Mouse (Mus musculus): ENCODE measurements at regions not wholly inside any gene's neighbourhood (a gene's known extent, or its start where the extent isn't known, plus 50 kb on each side); places are given as distances from the start of the nearest gene placed in this dataset.
A peak's percentile ranks its signal among the peaks of the same experiment; 100 is the strongest.

DNA sequence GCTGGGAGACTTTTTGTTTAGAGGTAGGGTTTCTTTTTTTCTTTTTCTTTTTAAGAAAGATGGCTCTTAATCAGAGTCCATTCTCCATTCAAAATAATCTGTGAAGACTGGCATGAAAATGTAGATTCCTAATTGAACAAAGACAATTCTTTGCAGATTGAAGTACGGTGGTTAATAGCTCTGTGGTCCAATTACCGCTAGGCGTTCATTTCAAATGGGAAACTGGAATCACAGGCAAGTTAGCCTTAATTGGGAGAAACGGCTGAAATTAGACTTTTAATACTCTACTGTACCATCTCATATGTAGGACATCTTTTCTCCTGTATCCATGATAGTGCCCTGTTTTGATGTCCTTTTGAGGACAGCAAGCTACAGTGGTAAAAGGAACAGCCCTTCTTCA lies 61.2 kb downstream of the Ascl1 start:
- no peak for DNase-seq (ENCODE audit: low read depth, low spot score)

GRCm38 (mm10) chr10:87419940-87420385 lies 73.5 kb downstream of the Ascl1 start:
- no peak for DNase-seq (ENCODE audit: low read depth, low spot score)

DNA sequence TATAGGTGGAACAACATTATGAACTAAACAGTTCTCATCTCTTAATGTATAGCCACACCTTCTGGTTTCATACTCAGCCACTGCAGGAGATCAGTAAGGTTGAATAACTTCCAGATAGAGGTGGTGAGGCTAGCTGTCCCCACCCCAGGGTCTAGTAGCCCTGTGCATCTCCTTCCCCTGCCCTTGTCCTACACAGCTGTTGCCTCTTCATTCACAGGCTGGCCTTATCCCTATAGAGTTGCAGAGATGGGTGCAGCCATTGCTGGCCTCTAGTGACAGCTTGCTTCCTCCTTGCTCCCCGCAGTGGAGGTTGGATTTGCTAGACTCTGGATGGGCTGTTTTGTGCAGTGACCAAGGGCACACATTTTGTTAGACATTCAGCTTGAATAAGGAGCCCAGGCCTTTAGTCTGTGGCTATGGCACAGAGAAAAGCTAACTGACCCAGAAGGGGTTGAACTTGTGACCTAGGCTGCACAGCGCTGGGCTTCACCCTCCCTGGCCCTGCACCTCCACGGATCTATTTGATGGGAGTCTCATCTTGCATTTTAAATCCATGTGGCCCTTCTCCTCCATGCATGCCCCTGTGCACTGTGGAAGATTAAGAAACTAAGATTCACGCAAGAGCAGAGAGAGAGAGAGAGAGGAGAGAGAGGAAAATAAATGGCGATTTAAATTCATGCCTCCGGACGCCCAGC lies 74.1 kb downstream of the Ascl1 start:
- no peak for DNase-seq (ENCODE audit: low read depth, low spot score)

DNA sequence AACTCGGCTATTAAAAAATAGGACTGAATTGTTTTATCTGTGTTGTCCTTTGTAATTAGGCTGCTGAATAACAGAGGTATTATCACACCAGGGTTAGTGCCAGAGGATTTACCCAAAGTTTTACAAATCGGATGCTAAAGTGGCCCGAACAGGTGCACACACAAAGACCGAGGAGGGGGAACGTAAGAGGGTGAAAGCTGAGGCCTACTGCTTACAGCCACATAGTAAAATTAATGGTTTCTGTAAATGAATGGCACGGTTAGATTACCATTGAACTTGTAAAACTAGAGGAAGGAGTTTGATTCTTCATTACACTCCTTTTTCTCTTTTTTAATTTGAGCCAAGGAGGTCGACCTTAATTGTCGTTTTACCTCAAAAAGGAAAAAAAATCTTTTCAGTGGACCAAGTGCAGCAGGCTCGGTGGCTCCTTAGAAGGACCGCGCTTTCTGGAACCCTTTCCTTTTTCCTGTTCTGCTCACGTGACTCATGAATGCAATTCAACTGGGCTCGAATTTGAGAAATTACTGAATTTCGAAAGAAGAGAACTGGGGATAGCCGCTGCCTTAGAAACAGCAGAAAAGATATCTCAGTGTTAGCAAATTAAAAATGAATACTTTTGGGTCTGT lies 99.1 kb downstream of the Ascl1 start:
- no peak for DNase-seq (ENCODE audit: low read depth, low spot score)

GRCm38 (mm10) chr10:87389148-87389547 lies 104.3 kb downstream of the Ascl1 start:
- DNase-seq (ENCODE audit: low read depth, low spot score): no peak

DNA sequence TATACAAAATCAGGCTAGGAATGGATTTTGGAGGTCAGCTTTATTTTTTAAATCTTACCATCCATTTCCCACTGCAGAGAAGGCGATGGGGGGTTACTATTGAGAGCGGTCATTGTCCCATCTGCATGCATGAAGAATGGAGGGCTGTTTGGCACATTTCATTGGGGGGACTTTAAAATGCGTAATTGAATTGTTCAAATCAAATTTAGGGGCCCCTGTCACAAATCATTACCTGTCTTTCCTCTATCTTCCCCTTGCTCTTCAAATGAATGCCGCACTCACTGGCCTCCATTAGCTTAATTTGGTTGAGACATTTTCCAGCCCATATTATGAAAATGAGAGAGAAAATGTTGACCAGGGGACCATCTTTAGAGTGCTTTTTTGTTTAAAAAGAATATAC lies 108.2 kb downstream of the Ascl1 start:
- DNase-seq (ENCODE audit: low read depth, low spot score): no peak

DNA sequence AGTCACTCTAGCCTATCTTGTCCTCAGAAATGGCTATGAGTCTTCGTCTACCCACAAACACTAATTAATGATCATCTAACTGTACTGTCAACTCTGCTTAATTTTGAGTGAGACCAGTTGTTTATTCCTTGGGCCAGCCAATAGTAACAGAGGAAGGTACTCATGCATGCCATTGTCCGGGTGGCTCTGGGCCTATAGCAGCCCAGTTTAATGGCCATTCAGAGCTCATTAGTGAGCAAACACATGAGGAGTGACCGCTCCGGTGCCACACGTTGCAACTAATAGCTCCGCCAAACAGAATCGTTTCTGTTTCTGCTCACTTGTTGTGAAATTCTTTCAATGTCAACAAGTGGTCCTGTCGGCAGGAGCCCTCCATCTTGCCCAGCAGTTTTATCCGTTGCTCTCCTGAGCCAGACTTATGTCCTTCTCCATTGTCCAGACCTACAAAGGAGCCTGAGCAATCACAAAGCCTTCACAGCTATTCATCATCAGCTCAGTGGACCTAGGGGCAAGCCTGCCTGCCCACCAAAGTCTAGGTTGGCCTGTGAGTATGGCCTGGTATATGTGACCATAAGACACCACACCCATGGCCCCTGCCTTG lies 108.8 kb downstream of the Ascl1 start:
- DNase-seq (ENCODE audit: low read depth, low spot score): no peak

DNA sequence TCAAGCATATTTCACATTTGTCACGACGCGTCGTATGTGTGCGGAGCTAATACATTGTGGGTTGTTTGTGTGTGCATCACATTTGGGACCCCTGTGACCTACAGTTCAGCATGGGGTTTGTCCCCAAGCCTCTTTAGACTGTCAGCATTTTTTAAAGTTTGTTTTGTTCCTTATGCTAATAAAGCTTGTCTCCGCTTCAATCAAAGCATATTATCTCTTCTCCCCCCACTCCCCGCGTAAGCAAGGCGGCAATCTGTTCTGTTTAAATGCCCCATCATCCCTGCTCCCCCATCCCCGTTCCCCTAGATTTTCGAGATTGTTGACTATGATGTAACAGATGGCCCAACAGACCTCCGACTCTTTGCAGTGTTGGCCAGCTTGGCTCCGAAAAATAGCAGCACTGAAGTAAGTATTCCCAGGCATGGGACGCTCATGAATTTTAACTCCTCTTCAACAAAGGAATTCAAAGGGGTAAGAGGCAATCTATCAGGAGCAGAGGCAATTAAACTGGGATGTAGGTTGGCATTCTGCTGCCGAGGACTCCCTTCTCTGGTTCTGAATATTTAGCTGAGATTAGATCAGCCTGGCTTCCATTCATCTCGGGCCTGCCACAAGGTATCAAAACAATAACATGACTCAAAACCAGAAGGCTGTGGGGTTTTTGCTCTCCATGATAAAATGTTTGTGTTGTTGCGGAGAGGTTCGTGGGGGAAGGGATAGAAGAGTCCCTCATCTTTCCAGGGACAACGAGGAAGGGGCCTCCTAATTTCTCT lies 141.9 kb downstream of the Ascl1 start:
- DNase-seq (ENCODE audit: low read depth, low spot score): peak; percentile 9

DNA sequence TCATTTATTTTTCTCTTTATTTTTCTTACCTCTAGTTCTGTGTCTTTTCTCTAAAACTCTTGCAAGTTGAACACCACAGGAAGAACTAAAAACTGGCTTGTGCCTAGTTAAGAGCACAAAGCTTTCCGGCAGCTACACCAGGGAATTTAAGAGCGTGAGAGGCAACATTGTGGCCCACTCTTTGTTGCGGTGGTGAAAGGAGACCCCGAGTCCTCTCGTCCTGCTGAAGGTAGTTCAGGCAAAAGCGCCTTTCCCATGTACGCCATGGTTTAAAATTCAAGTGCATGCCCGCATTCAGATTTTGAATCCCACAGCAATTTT lies 142.4 kb downstream of the Ascl1 start:
- no peak for DNase-seq (ENCODE audit: low read depth, low spot score)

DNA sequence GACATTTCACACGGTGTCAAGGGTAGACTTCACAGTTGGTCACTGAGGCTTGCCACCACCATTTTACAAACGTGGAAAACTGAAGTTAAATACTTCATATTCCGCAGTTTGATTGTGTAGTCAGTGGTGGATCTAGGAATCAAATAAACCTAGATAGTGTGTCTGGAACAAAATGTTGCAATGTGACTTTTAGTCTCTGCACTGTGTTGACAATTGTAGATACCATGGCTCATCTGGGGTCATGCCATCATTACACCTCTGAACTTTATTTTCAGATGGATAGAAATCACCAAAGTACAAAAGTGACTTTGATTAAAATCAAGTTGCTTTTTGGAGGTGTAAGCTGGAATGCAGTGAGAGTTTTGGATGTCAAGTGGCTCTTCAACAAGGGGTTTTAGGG lies 158.3 kb downstream of the Ascl1 start:
- DNase-seq (ENCODE audit: low read depth, low spot score): no peak

- peak; percentile 31 for DNase-seq (ENCODE audit: low read depth, low spot score)
Observed at GRCm38 (mm10) chr10:87333311-87333710, 160.1 kb downstream of the Ascl1 start.

DNA sequence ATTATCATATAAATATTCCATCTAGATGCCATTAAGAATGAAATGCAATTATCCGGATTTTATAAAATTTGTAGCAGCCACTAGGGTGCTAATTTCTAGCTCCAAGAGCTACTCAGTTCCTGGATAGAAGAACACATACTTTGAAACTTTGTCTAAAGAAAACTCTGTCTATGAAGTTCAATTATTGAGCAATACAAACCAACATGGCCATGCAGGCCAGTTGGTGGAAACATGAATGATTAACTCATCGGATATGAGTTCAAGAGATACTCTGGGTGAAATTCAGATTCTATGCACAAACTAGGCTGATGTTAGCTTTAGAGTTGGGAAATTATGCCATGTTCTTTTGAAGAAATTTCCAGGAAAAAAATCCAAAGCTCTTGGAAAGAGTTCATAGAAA lies 164.0 kb downstream of the Ascl1 start:
- no peak for DNase-seq (ENCODE audit: low read depth, low spot score)

DNA sequence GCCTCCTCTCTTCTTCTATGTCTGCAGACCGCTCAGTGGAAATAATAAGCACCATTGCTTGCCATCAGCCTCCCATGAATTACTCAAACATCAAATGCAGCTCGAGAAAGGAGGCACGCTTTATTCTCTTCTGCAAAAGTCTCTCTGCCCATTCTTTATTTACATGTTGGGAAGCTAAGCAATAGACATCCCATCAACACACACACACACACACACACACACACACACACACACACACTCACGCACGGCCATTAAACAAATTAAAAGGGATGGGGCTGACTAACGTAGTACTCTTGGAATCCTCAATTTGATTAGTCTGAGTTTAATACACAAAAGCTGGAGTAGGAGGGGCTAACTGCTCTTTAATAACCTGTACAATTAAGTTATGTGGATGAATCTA lies 167.7 kb downstream of the Ascl1 start:
- DNase-seq (ENCODE audit: low read depth, low spot score): no peak

- DNase-seq (ENCODE audit: low read depth, low spot score): no peak
Observed at GRCm38 (mm10) chr10:87325143-87325542, 168.3 kb downstream of the Ascl1 start.

GRCm38 (mm10) chr10:87309601-87310062 lies 183.8 kb downstream of the Ascl1 start:
- no peak for DNase-seq (ENCODE audit: low read depth, low spot score)

DNA sequence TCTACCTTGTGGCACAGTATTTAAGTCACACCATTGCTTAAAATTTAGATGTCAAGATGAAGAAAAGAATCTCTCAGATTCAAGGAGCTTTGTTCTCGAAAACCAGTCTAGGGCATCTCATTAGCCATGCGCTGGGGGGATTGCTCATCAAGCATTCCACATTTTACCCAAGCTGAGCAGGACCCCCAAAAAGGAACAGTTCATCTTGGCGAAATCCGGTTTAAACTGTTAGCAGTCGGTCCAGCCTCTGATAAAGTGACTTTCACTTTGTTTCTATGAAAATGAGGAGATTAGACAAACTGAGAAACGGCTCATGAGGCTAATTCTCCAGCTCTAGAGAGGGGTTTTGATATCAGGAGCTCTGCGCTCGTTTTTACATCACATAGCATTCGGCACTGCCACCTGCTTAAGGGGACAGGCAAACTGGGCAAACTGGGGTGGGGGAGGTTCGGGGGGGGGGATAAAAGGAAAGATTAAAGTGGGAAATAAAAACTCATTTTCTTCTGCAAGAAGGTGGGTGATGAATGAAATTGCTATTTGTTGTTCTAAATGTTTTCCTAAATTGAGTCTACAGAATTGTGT lies 184.6 kb downstream of the Ascl1 start:
- DNase-seq (ENCODE audit: low read depth, low spot score): no peak

DNA sequence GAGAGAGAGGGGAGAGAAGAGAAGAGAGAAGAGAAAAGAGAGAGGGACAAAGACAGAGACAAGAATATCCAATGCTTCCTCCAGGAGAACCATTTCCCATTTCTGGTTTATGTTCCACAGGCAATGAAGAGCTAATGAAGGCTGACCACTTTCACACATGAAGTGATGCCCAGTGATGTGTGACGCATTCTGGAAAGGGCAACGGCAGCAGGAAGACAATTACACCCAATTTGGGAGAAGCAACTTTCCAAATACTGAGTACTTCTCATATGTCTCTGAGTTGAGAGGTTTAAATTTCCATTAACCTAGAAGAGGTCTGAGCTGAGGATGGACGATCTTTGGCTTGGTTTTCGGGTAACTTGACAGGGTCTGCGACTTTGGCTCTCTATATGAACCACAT lies 196.3 kb downstream of the Ascl1 start:
- DNase-seq (ENCODE audit: low read depth, low spot score): no peak

DNA sequence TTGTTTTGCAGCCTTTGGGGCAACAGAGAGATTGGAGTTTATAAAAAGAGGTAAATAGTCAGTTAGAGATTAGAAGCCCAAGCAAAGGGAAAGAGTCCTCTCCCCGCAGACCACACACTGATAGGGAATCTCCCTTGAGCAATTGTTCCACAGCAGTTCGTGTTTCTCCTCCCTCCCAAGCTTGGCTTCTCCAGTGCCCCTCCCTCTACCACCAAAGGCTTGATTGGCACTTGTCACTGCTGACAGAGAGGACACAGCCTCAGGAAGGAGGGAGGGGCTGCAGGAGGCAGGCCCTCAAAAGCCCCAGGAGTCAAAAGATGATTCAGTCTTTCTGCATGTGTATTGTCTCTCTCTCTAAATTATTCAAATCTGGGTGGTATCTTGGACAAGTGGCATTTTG lies 200.1 kb downstream of the Ascl1 start:
- DNase-seq (ENCODE audit: low read depth, low spot score): no peak

DNA sequence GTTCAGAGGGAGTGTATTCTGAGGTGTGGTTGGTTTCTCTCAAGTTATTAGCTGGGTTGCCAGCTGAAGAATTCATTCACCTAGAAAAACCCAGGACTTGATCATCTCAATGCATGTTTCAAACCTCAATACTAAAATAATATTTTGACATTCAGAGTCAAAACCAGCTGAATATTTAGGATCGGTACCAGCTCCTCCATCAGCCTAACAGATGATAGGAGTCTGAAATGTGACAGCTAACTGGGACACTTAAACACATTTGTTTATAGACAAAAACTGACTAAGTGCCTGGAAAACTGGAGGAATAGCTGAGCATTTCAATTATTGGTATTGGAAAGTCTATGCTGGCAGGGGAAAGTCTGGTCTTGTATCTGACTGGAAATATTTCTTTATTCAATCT lies 206.6 kb downstream of the Ascl1 start:
- DNase-seq (ENCODE audit: low read depth, low spot score): no peak

DNA sequence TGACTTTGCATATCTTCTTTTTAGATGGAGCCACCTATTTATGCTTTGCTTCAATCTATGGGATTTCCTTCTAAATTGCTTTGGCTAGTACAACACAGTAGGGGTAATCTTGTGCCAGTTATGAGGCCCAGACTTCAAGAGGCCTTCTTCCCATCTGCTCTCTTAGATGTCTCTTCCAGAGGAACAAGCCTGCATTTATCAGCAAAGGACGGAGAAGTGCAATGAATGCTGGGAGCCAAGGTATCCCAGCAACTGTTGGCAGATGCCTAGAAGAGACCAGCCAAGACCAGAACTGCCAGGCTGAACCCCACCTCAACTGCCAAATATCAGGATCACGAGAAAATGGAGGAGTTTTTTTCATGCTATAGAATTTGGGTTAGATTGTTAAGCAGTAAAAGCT lies 209.2 kb downstream of the Ascl1 start:
- peak; percentile 12 for DNase-seq (ENCODE audit: low read depth, low spot score)

Measured in brain, adult 2 months (tissue).